Mouse (Mus musculus) CH12.LX (cell line): ENCODE data around the gene Tmem108.

ENCODE experiments used
- CHD1 ChIP-seq: IDR thresholded peaks from 2 replicates; pipeline ENCODE4 v1.6.1; 2012; ENCODE audit warnings: low read depth, low read length, improper control_type of control experiment, inconsistent platforms
- CHD2 ChIP-seq: IDR thresholded peaks from 2 replicates; pipeline ENCODE4 v1.6.1; 2011; ENCODE audit warnings: low read length, improper control_type of control experiment
- CTCF ChIP-seq, 2 experiments: IDR thresholded peaks in 1 of 2; conservative IDR thresholded peaks in 1 of 2; 2 replicates each; pipeline ENCODE4 v1.5.1; 2011 to 2012; ENCODE audit warnings: low read depth in 2 of 2, low read length in 2 of 2, improper control_type of control experiment in 1 of 2, inconsistent platforms in 1 of 2, mild to moderate bottlenecking in 1 of 2, moderate library complexity in 1 of 2
- E2F4 ChIP-seq: IDR thresholded peaks from 2 replicates; pipeline ENCODE4 v1.6.1; 2011; ENCODE audit warnings: low read depth, low read length, improper control_type of control experiment; ENCODE audit not compliant: insufficient replicate concordance
- EP300 ChIP-seq: IDR thresholded peaks from 2 replicates; pipeline ENCODE4 v1.6.1; 2011; ENCODE audit warnings: low read length, improper control_type of control experiment
- ETS1 ChIP-seq: conservative IDR thresholded peaks from 2 replicates; pipeline ENCODE4 v1.6.1; 2012; ENCODE audit warnings: low read depth, mild to moderate bottlenecking, inconsistent platforms, low read length, improper control_type of control experiment, moderate library complexity
- MAFK ChIP-seq: IDR thresholded peaks from 2 replicates; pipeline ENCODE4 v1.6.1; 2011; ENCODE audit warnings: low read length, improper control_type of control experiment; ENCODE audit not compliant: insufficient replicate concordance
- MAX ChIP-seq: IDR thresholded peaks from 2 replicates; pipeline ENCODE4 v1.6.1; 2011; ENCODE audit warnings: low read length, improper control_type of control experiment
- MXI1 ChIP-seq: IDR thresholded peaks from 2 replicates; pipeline ENCODE4 v1.6.1; 2011; ENCODE audit warnings: mild to moderate bottlenecking, low read depth, low read length, improper control_type of control experiment
- POLR2A ChIP-seq: IDR thresholded peaks from 2 replicates; pipeline ENCODE4 v1.6.1; 2011; ENCODE audit warnings: low read depth, mild to moderate bottlenecking, improper control_type of control experiment, low read length
- ZMIZ1 ChIP-seq: IDR thresholded peaks from 2 replicates; pipeline ENCODE4 v1.6.1; 2012; ENCODE audit warnings: low read depth, mild to moderate bottlenecking, inconsistent platforms, low read length, improper control_type of control experiment

DNA sequence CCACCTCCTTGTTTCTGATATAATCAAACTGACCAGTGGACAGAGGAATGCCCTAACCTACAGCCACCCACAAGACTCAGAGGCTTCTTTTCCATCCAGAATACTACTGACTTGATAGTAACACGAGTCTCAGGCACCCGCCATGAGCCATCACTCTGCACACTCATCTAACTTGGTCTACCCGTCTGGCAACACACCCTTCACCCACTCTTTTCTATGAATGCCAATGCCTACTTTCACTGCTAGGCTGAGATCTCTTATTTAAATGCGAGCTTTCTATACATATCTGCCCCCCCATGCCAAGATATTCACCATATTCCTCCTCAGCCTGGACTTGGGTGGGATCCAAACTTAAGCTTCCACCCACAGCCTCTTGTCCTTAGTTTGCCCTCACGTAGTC is 15.0 kb downstream of the Tmem108 start:
- TF ChIP-seq ZMIZ1 (no peak), E2F4 (no peak), CTCF (conservative IDR thresholded peaks at IDR 0.05 in 1 of 2, IDR thresholded peaks at IDR 0.05 in 1 of 2; ENCODE audit: low read depth in 2 of 2, low read length in 2 of 2) (no peak), ETS1 (no peak), MAX (no peak), EP300 (no peak), POLR2A (no peak), CHD1 (no peak), MAFK (no peak), MXI1 (no peak), CHD2 (no peak)
